Mouse (Mus musculus) testis, adult 2 months (tissue): ENCODE measurements around the gene Zdhhc14. TPM values are rescaled to one million over a fixed set of nuclear protein-coding genes. Genes with fewer than 3 reads are reported as not detected.
A peak's percentile ranks its signal among the peaks of the same experiment; 100 is the strongest.

ENCODE experiments used
- H3K27ac ChIP-seq: fragments of 200-500 bp; 2 replicates; pipeline ENCODE4 v1.5.1; 2012; ENCODE audit warnings: low read depth, low read length; ENCODE audit not compliant: control insufficient read depth, insufficient read depth
- H3K27me3 ChIP-seq: fragments of 200-500 bp; 2 replicates; pipeline ENCODE4 v1.6.1; 2012; ENCODE audit warnings: mild to moderate bottlenecking, low read length, moderate library complexity; ENCODE audit not compliant: control insufficient read depth, insufficient read depth
- H3K36me3 ChIP-seq: fragments of 200-500 bp; 2 replicates; pipeline ENCODE4 v1.6.1; 2012; ENCODE audit warnings: mild to moderate bottlenecking, low read length; ENCODE audit not compliant: control insufficient read depth, insufficient read depth
- H3K4me1 ChIP-seq: fragments of 200-500 bp; 2 replicates; pipeline ENCODE4 v1.6.1; 2012; ENCODE audit warnings: low read length; ENCODE audit not compliant: control insufficient read depth, insufficient read depth
- H3K4me3 ChIP-seq: fragments of 200-500 bp; 2 replicates; pipeline ENCODE4 v1.5.1; 2012; ENCODE audit warnings: low read depth, mild to moderate bottlenecking, low read length, moderate library complexity, mixed read lengths; ENCODE audit not compliant: control insufficient read depth
- CTCF ChIP-seq: fragments of 200-500 bp; IDR thresholded peaks from 2 replicates; pipeline ENCODE4 v1.5.1; 2012; ENCODE audit warnings: low read depth, mild to moderate bottlenecking, inconsistent platforms, low read length, moderate library complexity; ENCODE audit not compliant: control insufficient read depth, insufficient read depth, insufficient replicate concordance
- POLR2A ChIP-seq: fragments of 200-500 bp; IDR thresholded peaks from 2 replicates; pipeline ENCODE4 v1.6.1; 2012; ENCODE audit warnings: low read depth, mild to moderate bottlenecking, inconsistent platforms, low read length, moderate library complexity; ENCODE audit not compliant: control insufficient read depth
- polyA plus RNA-seq: library from polyadenylated mRNA; depleted of rRNA; stranded (reverse); fragments of >200 nt; gene quantifications from 2 replicates; pipeline ENCODE4 v1.2.3, GENCODE M21; 2012

Zdhhc14 gene
- polyA plus RNA-seq, 1 experiment, result 3.9 TPM

DNA sequence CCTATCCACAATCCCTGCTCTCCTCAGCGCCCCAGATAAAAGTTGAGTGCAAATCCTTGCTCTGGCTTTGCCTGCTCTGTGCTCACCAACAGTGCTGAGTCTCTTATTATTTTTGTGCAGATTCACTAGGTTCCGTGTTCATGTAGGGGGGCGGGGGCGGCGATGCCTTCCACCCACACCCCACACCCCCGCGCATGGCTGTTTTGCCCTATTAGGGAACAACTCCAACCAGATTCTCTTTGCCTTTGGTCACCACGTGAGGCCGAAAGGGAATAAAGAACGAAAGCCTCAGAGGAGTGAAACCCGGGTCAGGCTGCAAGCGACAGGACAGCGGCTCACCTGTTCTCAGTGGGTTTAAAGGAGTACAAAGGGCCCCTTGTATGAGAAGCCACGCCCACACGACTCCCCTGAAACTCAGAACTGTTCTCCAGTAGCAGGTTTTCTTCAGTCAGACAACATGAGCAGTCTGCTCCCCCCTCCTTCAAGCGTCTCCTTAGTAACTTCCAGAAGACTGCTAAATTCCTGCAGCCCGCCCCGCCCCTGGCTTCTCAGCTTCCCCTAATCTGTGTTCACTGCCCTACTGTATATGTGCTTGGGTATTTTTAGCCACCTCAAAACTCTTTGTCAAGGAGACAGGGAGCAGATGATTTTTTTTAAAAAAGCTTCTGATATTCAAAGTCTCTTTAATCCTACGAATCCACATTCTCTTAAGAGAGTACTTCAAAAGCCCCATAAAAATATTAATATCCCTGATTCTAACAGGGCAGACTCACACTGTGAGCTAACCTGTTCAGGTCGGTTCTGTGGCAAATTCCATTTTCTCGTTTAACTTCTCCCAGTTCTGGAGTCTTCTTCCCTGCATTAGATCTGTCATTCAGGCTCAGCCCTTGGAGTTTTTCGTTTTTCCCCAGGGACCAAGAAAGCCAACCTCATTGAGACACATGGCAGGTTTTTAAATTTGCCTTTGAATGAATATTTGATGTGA lies 278.2 kb downstream of the Zdhhc14 start:
- Histone ChIP-seq H3K36me3 (no peaks in the 10 kb centered on the region), H3K4me1 (peaks cover 8% of the 10 kb centered on the region), H3K27ac (peak overlapping the region; percentile 46; the same call in 1 of the 2 replicates), H3K27me3 (no peaks in the 10 kb centered on the region), H3K4me3 (peak overlapping the region; percentile 16)
- no peak for TF ChIP-seq CTCF
- TF ChIP-seq POLR2A, result no peak

DNA sequence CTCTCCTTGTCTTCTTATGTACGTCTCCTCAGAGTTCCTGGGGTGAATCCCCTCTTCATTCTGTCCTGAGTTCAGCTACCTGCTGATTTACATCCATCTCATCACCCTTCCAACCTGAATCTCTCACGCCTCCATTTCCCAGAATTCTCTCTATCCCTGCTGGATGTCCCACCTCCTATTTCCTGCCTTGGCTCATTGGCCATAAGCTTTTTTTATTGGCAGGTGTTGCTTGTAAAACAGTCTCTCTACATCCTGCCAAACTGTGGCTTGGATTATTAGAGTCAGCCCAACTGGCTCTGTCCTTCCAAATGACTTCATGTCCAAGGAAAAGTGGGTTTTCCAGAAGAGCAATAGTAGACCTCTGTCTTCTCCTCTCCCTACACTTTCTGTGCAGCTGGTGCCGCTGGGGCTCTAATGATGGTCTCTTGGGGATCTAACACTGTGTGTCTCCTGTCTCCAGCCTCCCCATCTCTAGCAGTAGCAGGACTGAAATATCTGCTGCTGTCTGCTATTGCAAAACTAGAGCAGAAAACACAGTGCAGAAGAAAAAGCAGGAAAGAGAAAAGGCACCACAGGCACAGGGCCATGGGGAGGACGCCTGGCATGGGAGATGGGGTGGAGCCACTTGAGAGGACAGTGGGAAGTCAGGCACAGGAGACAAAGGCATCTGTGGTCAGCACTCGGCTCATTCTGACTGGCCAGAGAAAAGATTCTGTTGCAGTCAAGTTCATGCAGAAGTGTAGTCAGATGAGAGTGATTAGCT lies 288.0 kb downstream of the Zdhhc14 start:
- no peak overlapping the region for H3K27ac ChIP-seq
- H3K36me3 ChIP-seq, result no peaks in the 10 kb centered on the region
- H3K4me1 ChIP-seq, result no peaks in the 10 kb centered on the region
- TF ChIP-seq CTCF (no peak), POLR2A (no peak)
- H3K4me3 ChIP-seq, result no peak overlapping the region
- H3K27me3 ChIP-seq, result no peaks in the 10 kb centered on the region

DNA sequence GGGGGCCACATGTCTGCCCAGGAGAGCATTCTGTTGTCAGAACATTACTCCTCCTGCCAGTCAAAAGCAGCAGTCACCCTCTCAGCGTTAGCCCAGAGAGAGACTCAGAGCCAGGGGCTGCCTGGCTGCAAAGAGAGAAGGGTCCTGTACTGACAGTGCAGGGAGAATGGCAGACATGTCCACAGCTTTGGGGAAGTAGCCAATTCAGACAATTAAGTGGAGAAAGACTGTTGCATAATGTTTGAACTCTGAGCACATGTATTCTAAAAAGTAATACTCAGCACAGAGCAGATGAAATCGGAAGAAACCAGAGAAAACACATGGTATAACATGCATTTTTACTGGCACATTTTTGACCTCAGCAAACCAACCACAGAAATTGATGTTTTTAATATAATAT lies 292.9 kb downstream of the Zdhhc14 start:
- TF ChIP-seq CTCF (no peak), POLR2A (no peak)
- H3K27ac ChIP-seq, result no peak overlapping the region
- H3K4me1 ChIP-seq, result no peaks in the 10 kb centered on the region
- no peaks in the 10 kb centered on the region for H3K27me3 ChIP-seq
- no peak overlapping the region for H3K4me3 ChIP-seq
- H3K36me3 ChIP-seq, result no peaks in the 10 kb centered on the region

DNA sequence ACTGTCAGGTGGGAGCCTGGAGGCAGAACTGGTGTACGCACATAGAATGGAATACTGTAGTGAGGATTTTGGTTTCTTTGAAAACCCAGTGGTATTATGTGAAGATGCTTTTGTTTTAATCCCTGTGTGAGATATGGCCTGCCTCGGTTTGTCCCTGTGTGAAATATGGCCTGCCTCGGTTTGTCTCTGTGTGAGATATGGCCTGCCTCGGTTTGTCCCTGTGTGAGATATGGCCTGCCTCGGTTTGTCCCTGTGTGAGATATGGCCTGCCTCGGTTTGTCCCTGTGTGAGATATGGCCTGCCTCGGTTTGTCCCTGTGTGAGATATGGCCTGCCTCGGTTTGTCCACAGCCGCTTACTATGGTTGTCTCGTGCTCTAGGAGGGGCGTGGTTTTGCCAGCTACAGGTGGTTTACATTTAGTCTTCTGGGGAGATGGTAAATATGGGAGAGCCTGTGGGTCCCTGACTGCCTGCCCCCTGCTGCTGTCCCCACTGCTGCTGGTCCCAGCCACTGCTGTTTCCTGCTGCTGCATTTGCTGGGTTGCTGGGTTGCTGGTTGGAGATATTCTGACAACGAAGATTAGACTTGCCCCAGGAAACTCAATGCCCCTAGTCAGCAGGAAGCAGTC lies 299.9 kb downstream of the Zdhhc14 start:
- Histone ChIP-seq H3K36me3 (no peaks in the 10 kb centered on the region), H3K27me3 (no peaks in the 10 kb centered on the region), H3K4me3 (no peak overlapping the region), H3K4me1 (no peaks in the 10 kb centered on the region), H3K27ac (no peak overlapping the region)
- TF ChIP-seq CTCF (no peak), POLR2A (no peak)

DNA sequence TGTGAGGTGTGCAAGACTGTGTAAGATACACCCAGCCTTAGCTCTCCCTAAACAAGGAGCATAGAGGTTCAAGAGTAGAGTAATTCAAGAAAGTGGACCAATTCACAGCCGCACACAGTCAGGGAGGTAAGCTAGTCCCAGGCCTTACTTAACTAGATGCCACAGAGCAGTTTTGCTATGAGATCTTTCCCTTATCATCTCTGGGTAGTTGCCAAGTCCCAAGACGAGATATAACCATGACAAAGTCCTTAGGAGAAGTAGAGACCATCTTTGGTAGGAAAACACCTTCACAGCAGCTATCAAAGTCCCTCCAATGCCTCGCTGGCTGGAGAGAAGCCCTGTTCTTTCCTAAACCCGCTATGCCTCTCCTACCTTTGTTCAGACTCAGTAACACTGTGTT lies 301.2 kb downstream of the Zdhhc14 start:
- Histone ChIP-seq H3K27me3 (no peaks in the 10 kb centered on the region), H3K36me3 (no peaks in the 10 kb centered on the region), H3K27ac (no peak overlapping the region), H3K4me3 (no peak overlapping the region), H3K4me1 (no peaks in the 10 kb centered on the region)
- TF ChIP-seq POLR2A (no peak), CTCF (no peak)

DNA sequence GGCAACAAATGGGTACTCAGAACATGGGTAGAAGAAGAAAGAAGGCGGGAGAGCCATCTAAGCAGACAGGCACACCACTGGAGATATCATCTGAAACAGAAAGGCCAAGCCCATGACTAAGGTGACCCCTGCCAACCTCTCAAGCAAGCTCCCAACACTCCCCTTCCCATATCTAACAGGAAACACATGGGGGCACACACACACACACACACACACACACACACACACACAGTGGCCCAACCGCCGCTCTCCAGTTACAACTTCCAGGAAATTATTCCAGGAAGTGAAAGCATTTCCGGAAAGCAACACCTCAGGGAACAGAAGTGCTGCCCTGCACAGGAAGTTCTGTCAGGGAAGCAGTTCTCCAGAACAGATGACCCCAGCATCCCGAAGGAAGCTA lies 301.9 kb downstream of the Zdhhc14 start:
- Histone ChIP-seq H3K36me3 (no peaks in the 10 kb centered on the region), H3K4me3 (no peak overlapping the region), H3K27me3 (no peaks in the 10 kb centered on the region), H3K27ac (no peak overlapping the region), H3K4me1 (no peaks in the 10 kb centered on the region)
- TF ChIP-seq CTCF (no peak), POLR2A (no peak)

DNA sequence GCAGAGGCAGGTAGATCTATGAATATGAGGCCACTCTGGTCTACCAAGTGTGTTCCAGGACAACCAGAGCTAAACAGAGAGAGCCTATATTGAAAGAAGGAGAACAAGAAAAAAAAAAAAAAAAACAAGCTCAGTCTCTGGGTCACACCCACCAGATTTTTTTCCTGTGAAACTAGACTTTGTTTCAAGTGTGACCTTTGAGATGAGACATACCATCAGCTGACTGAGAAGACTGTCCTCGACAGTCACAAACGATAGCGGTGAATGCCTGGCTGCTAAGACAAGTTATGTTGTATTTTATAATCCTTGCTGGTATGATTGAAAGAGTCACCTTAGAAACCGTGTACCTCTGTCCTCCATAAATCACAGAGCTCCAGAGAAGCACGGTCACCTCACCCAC lies 303.0 kb downstream of the Zdhhc14 start:
- Histone ChIP-seq H3K4me3 (no peak overlapping the region), H3K36me3 (no peaks in the 10 kb centered on the region), H3K27ac (no peak overlapping the region), H3K27me3 (no peaks in the 10 kb centered on the region), H3K4me1 (no peaks in the 10 kb centered on the region)
- TF ChIP-seq CTCF (no peak), POLR2A (no peak)
